Mouse (Mus musculus) forebrain, embryonic 14.5 days (tissue): Measurements from ENCODE around the gene Brinp1. TPM values are rescaled to one million over a fixed set of nuclear protein-coding genes. Genes with fewer than 3 reads are reported as not detected.
"Not testable (repeated sequence)": the region's sequence is repeated elsewhere in the genome, so short reads cannot be mapped to it uniquely, and the experiment has no call there.

Experiments used
- ATAC-seq: fragments of 200-750 bp; cut with Nextera tagmentation; 2 replicates; pipeline ENCODE4 v1.8.0; 2017; ENCODE audit warnings: mild to moderate bottlenecking, moderate library complexity
- DNase-seq: peaks from one replicate; pipeline ENCODE4 v3.0.0-alpha.2; 2015; ENCODE audit warnings: low spot score
- H3K27ac ChIP-seq: fragments of 300-500 bp; sonication (generic); 2 replicates; pipeline ENCODE4 v1.5.1; 2014; ENCODE audit warnings: low read depth, mild to moderate bottlenecking, control low read depth, low read length, moderate library complexity
- H3K27me3 ChIP-seq: fragments of 300-500 bp; sonication (generic); replicated peaks from 2 replicates; pipeline ENCODE4 v1.6.1; 2014; ENCODE audit warnings: low read length, control low read depth, mixed read lengths; ENCODE audit not compliant: control insufficient read depth, insufficient read depth
- H3K36me3 ChIP-seq: fragments of 300-500 bp; sonication (generic); 2 replicates; pipeline ENCODE4 v1.6.1; 2014; ENCODE audit warnings: low read length, control low read depth; ENCODE audit not compliant: control insufficient read depth, insufficient read depth
- H3K4me1 ChIP-seq: fragments of 300-500 bp; sonication (generic); 2 replicates; pipeline ENCODE4 v1.6.1; 2014; ENCODE audit warnings: antibody characterized with exemption, low read length, control low read depth; ENCODE audit not compliant: control insufficient read depth, insufficient read depth
- H3K4me2 ChIP-seq: fragments of 300-500 bp; sonication (generic); 2 replicates; pipeline ENCODE4 v1.6.1; 2014; ENCODE audit warnings: mild to moderate bottlenecking, control low read depth, low read length
- H3K4me3 ChIP-seq: fragments of 300-500 bp; sonication (generic); 2 replicates; pipeline ENCODE4 v1.5.1; 2014; ENCODE audit warnings: low read depth, low read length, control low read depth
- H3K9ac ChIP-seq: fragments of 300-500 bp; sonication (generic); 2 replicates; pipeline ENCODE4 v1.6.1; 2014; ENCODE audit warnings: mild to moderate bottlenecking, low read length, control low read depth, moderate library complexity
- H3K9me3 ChIP-seq: fragments of 300-500 bp; sonication (generic); replicated peaks from 2 replicates; pipeline ENCODE4 v1.6.1; 2016; ENCODE audit warnings: low read length, control low read depth, mixed read lengths; ENCODE audit not compliant: control insufficient read depth
- WGBS: fragments of 180-500 bp; shearing (Covaris S2); extraction: QIAGEN DNeasy Blood & Tissue Kit; methylation state at CpG from one replicate; pipeline ENCODE4 v1.1.7; 2014; 5-methylcytosine and 5-hydroxymethylcytosine counted together
- polyA plus RNA-seq: library from polyadenylated mRNA; unstranded; fragments of >200 nt; fragmentation: Nextera tagmentation; extraction: Ambion mirVana; gene quantifications from 2 replicates; pipeline ENCODE4 v1.2.1, GENCODE M21; 2014

Gene Brinp1
- polyA plus RNA-seq, 1 experiment from 2014 or later, result 22.3 TPM

DNA sequence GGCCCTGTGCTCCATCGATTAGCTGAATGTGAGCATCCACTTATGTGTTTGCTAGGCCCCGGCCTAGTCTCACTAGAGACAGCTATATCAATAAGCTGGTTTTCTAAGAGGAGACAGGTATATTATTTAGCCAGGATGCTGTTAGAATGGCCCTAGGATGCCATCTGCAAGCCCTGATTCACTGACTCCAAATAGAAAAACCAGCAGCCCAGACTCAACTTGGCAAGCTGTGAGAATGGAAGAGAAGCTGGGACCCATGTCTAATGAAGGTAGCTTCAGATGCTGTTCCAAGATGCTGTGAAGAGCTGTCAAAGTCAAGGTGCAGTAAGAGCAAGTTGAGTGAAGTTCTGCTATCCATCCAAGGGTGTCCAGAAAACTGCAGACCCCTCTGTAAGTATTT, 89.5 kb downstream of the Brinp1 start:
- Histone ChIP-seq H3K4me1 (no peaks in the 10 kb centered on the region), H3K36me3 (no peaks in the 10 kb centered on the region), H3K4me2 (no peak overlapping the region), H3K9me3 (no peaks in the 10 kb centered on the region), H3K27ac (no peak overlapping the region), H3K4me3 (no peak overlapping the region), H3K27me3 (no peaks in the 10 kb centered on the region), H3K9ac (no peak overlapping the region)
- no peak for ATAC-seq
- no peak for DNase-seq
- whole genome bisulfite sequencing, result 95% methylated on average over 2 of the region's 2 CpGs

DNA sequence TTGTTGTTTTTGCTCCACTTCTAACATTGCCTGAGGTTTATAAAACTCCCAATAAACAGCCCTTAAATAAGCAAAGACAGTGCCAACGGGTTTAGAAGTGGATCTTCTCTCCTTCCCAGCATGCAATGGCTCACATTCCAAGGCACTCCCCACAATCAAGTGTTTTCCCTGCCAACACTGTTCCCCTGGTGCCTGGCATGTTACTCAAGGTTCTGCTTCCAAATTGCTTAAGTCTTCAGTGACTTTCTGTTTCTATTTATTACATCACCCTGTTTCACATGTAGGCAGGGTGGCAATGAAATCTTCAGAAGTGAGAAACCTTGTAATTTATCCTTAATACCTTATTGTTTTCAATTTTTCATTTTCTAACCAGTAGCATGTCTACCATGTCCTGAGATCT, 97.3 kb downstream of the Brinp1 start:
- DNase-seq, result no peak
- Histone ChIP-seq H3K36me3 (no peaks in the 10 kb centered on the region), H3K9me3 (no peaks in the 10 kb centered on the region), H3K27me3 (no peaks in the 10 kb centered on the region), H3K4me3 (no peak overlapping the region), H3K4me2 (no peak overlapping the region), H3K9ac (no peak overlapping the region), H3K27ac (no peak overlapping the region), H3K4me1 (no peaks in the 10 kb centered on the region)
- no peak for ATAC-seq
- 51% methylated on average over 1 of the region's 1 CpGs for WGBS

DNA sequence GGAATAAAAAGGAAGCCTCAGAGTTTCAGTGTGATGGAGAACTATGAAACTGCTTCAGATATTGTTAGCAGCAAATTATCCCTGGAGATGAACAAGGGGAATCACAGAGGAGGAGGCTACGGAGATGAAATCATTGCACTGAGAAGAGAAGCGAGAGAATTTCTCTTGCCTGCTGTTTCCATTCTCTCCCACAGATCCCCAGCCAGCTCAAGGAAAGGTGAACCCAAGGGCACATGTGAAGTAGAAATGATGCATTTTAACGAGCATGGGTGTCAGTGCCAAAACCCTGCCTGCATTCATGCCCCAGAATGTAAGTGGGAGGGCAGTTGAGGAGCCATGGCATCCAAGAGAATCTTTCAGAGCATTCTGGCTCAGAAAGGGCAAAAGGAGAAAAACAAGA, 104.5 kb downstream of the Brinp1 start:
- Histone ChIP-seq H3K36me3 (no peaks in the 10 kb centered on the region), H3K27me3 (no peaks in the 10 kb centered on the region), H3K9ac (no peak overlapping the region), H3K4me2 (no peak overlapping the region), H3K27ac (peak overlapping the region; percentile 36; the same call in 1 of the 2 replicates), H3K9me3 (no peaks in the 10 kb centered on the region), H3K4me3 (no peak overlapping the region), H3K4me1 (no peaks in the 10 kb centered on the region)
- WGBS, result 29% methylated on average over 3 of the region's 3 CpGs
- peak; percentile 40; the same call in 1 of the 2 replicates for ATAC-seq
- peak; percentile 28 for DNase-seq

- no peak overlapping the region for H3K27ac ChIP-seq
- H3K36me3 ChIP-seq, result no peaks in the 10 kb centered on the region
- no peak for ATAC-seq
Observed at GRCm38 (mm10) chr4:68846976-68847375, 107.2 kb downstream of the Brinp1 start.

DNA sequence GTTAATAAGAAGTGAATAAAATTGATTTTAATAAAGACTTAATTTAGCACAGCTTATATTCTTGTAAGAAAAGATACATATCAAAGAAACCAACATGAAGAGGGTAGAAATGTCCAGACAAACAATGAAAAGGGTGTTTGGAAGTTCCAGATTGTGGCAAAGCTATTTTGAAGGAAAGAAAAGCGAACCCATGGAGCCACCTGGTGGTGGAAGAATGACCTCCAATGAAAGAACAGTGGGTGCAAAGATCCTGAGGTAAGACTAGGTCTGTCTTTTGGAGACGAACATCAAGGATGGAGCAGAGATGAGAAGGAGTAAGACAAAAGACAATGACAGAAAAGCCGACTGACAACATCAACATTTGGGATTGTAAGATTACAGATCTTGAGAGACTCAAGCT, 108.2 kb downstream of the Brinp1 start:
- Histone ChIP-seq H3K27me3 (no peaks in the 10 kb centered on the region), H3K36me3 (no peaks in the 10 kb centered on the region), H3K4me2 (no peak overlapping the region), H3K4me3 (no peak overlapping the region), H3K9ac (no peak overlapping the region), H3K27ac (no peak overlapping the region), H3K4me1 (no peaks in the 10 kb centered on the region), H3K9me3 (no peaks in the 10 kb centered on the region)
- DNase-seq (peak; percentile 54), ATAC-seq (no peak)
- WGBS, result 48% methylated on average over 3 of the region's 3 CpGs

More at GRCm38 (mm10) chr4:68846976-68847375, 107.2 kb downstream of the Brinp1 start:
- Histone ChIP-seq H3K9ac (no peak overlapping the region), H3K4me3 (no peak overlapping the region), H3K4me2 (no peak overlapping the region), H3K4me1 (no peaks in the 10 kb centered on the region), H3K27me3 (no peaks in the 10 kb centered on the region), H3K9me3 (no peaks in the 10 kb centered on the region)
- 24% methylated on average over 1 of the region's 1 CpGs for WGBS
- DNase-seq, result peak; percentile 5

DNA sequence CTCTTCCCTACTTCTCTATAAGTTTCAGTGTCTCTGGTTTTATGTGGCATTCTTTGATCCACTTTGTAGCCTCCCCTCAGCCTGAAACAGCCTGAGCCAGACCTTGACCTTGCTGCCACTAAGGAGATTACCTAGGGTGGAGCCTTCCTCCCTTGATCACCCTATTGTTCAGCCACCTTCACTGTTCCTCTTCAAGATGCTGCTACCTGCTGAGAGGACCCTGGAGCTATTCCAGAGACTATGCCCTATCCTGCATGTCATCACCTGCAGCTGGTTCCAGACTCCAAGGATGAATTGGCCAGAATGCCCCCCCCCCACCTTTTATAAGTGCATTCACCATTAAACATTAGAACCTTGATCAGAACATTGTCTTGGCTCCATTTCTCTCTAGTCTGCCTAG, 140.2 kb downstream of the Brinp1 start:
- not testable (repeated sequence) for H3K4me1 ChIP-seq, H3K9me3 ChIP-seq, H3K27me3 ChIP-seq, H3K36me3 ChIP-seq, H3K27ac ChIP-seq, DNase-seq, H3K9ac ChIP-seq, ATAC-seq, H3K4me3 ChIP-seq, H3K4me2 ChIP-seq

DNA sequence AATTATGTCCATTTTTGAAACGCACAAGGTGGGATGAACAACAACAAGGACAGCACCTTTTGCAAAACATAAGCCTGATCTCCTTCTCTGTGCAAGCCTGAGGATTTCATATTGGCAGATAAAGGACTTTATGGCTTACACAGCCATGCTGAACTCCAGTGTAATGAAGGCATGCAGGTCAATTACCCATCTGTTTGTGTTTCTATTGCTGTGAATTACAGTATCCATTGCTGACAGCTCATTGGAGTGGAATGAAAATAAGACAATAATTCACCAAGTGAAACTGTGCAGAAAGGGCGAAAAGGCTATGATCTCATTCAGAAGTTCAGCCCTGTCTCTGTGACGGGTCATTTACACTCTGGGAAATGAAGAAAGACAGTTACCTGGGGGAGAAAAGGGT, 147.7 kb downstream of the Brinp1 start:
- 81% methylated on average over 3 of the region's 3 CpGs for WGBS
- Histone ChIP-seq H3K4me1 (no peaks in the 10 kb centered on the region), H3K4me3 (no peak overlapping the region), H3K27me3 (no peaks in the 10 kb centered on the region), H3K9me3 (no peaks in the 10 kb centered on the region), H3K36me3 (no peaks in the 10 kb centered on the region), H3K9ac (no peak overlapping the region), H3K27ac (no peak overlapping the region), H3K4me2 (no peak overlapping the region)
- no peak for ATAC-seq
- DNase-seq, result no peak

GRCm38 (mm10) chr4:68801923-68802855, 152.0 kb downstream of the Brinp1 start:
- ATAC-seq, result no peak
- Histone ChIP-seq H3K36me3 (no peaks in the 10 kb centered on the region), H3K27ac (no peak overlapping the region), H3K4me3 (no peak overlapping the region), H3K9me3 (no peaks in the 10 kb centered on the region), H3K4me2 (no peak overlapping the region), H3K27me3 (no peaks in the 10 kb centered on the region), H3K4me1 (no peaks in the 10 kb centered on the region), H3K9ac (no peak overlapping the region)
- WGBS, result 86% methylated on average over 6 of the region's 6 CpGs
- DNase-seq, result no peak

GRCm38 (mm10) chr4:68790003-68790402, 164.2 kb downstream of the Brinp1 start:
- Histone ChIP-seq H3K9ac (no peak overlapping the region), H3K36me3 (no peaks in the 10 kb centered on the region), H3K9me3 (no peaks in the 10 kb centered on the region), H3K4me3 (no peak overlapping the region), H3K4me1 (no peaks in the 10 kb centered on the region), H3K27ac (no peak overlapping the region), H3K4me2 (no peak overlapping the region), H3K27me3 (no peaks in the 10 kb centered on the region)
- WGBS, result 86% methylated on average over 5 of the region's 5 CpGs
- ATAC-seq, result no peak
- DNase-seq, result no peak
